Mouse (Mus musculus) G1E (cell line): Measurements from ENCODE around the gene Uevld. TPM values are rescaled to one million over a fixed set of nuclear protein-coding genes. Genes with fewer than 3 reads are reported as not detected.
A peak's percentile ranks its signal among the peaks of the same experiment; 100 is the strongest.

Source experiments
- ATAC-seq: 2 replicates; pipeline ENCODE4 v1.8.0; 2016; ENCODE audit warnings: mild to moderate bottlenecking; ENCODE audit not compliant: insufficient number of reproducible peaks, poor library complexity, low FRiP score, severe bottlenecking; ENCODE audit errors: extremely low read depth
- DNase-seq: peaks from one replicate; pipeline ENCODE4 v3.0.0; 2012; ENCODE audit warnings: low spot score
- H3K27me3 ChIP-seq: 2 replicates; pipeline ENCODE4 v1.6.1; 2012; ENCODE audit warnings: mild to moderate bottlenecking, low read length, inconsistent platforms; ENCODE audit not compliant: insufficient read depth
- H3K36me3 ChIP-seq: replicated peaks from 2 replicates; pipeline ENCODE3; 2012; ENCODE audit warnings: mild to moderate bottlenecking, inconsistent platforms
- H3K4me1 ChIP-seq: 2 replicates; pipeline ENCODE4 v1.6.1; 2012; ENCODE audit warnings: low read depth, low read length, inconsistent platforms, mixed read lengths; ENCODE audit not compliant: insufficient read depth
- H3K4me3 ChIP-seq: 2 replicates; pipeline ENCODE4 v1.5.1; 2012; ENCODE audit warnings: low read depth, mild to moderate bottlenecking, inconsistent platforms, low read length, moderate library complexity, mixed read lengths
- H3K9me3 ChIP-seq: replicated peaks from 2 replicates; pipeline ENCODE4 v1.6.1; 2012; ENCODE audit warnings: inconsistent platforms
- CTCF ChIP-seq: IDR thresholded peaks from 2 replicates; pipeline ENCODE4 v1.5.1; 2012; ENCODE audit warnings: low read depth, low read length, inconsistent platforms, mixed read lengths
- GATA1 ChIP-seq: IDR thresholded peaks from 2 replicates; pipeline ENCODE4 v1.6.1; 2012; ENCODE audit warnings: borderline replicate concordance, low read length, inconsistent platforms, mixed read lengths
- GATA2 ChIP-seq: IDR thresholded peaks from 2 replicates; pipeline ENCODE4 v1.6.1; 2012; ENCODE audit warnings: low read depth, low read length, inconsistent platforms, borderline replicate concordance
- POLR2AphosphoS5 ChIP-seq: IDR thresholded peaks from 2 replicates; pipeline ENCODE4 v1.6.1; 2012; ENCODE audit warnings: low read depth, low read length, inconsistent platforms; ENCODE audit not compliant: insufficient replicate concordance
- TAL1 ChIP-seq: conservative IDR thresholded peaks from 2 replicates; pipeline ENCODE4 v1.6.1; 2012; ENCODE audit warnings: low read depth, low read length, inconsistent platforms, mixed read lengths
- polyA plus RNA-seq: library from polyadenylated mRNA; stranded (reverse); fragments of >175 nt; gene quantifications from 2 replicates; pipeline ENCODE4 v1.2.3, GENCODE M21; 2012
- total RNA-seq, 2 experiments: library from RNA; stranded (forward) in 1 of 2; stranded (reverse) in 1 of 2; fragments of 200-1000 nt in 1 of 2; fragments of >200 nt in 1 of 2; fragmentation: Nextera tagmentation in 1 of 2; gene quantifications; 2 replicates each; pipeline ENCODE4 v1.2.3; 2014 to 2017

Uevld gene
- total and polyA plus RNA-seq, 3 experiments, result 0.18 to 14.5 (median 8.6) TPM

- H3K9me3 ChIP-seq, result no peaks in the 10 kb centered on the region
- no peak for DNase-seq
- ATAC-seq, result no peak
- TF ChIP-seq TAL1 (no peak), POLR2AphosphoS5 (no peak), GATA2 (no peak), GATA1 (no peak), CTCF (no peak)
- H3K4me1 ChIP-seq, result peaks cover 2% of the 10 kb centered on the region; the same call in 1 of the 2 replicates
- H3K27me3 ChIP-seq, result peaks cover 27% of the 10 kb centered on the region
- H3K36me3 ChIP-seq, result no peaks in the 10 kb centered on the region
- H3K4me3 ChIP-seq, result no peak overlapping the region
Observed at GRCm38 (mm10) chr7:46975456-46975855, 17.1 kb upstream of the Uevld start.

GRCm38 (mm10) chr7:46974648-46975047 is 16.3 kb upstream of the Uevld start:
- Histone ChIP-seq H3K4me3 (no peak overlapping the region), H3K9me3 (no peaks in the 10 kb centered on the region), H3K4me1 (peaks cover 2% of the 10 kb centered on the region; the same call in 1 of the 2 replicates), H3K27me3 (peaks cover 27% of the 10 kb centered on the region), H3K36me3 (no peaks in the 10 kb centered on the region)
- no peak for DNase-seq
- no peak for ATAC-seq
- TF ChIP-seq GATA2 (no peak), GATA1 (no peak)

DNA sequence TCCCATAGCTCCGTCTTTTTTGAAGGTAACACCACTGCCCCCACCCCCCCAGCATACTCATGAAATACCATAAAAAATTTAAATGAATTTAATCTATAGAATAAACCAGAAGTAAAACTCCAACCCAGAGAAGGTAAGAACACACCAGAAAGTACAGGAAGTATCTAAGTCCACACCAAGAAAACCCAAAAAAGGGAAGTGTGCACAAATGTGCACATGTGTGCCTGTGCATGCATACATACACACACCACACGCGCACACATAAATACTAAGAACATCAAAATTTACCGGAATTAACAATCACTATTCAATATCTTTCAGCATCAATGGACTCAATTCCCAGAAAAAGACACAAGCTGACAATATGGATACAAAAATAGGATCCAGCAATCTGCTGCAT is 11.6 kb upstream of the Uevld start:
- Histone ChIP-seq H3K9me3 (no peaks in the 10 kb centered on the region), H3K27me3 (peaks cover 25% of the 10 kb centered on the region), H3K36me3 (no peaks in the 10 kb centered on the region), H3K4me3 (no peak overlapping the region), H3K4me1 (no peaks in the 10 kb centered on the region; the same call in 1 of the 2 replicates)
- TF ChIP-seq CTCF, result no peak
- no peak for TF ChIP-seq TAL1
- no peak for TF ChIP-seq POLR2AphosphoS5
- TF ChIP-seq GATA2, result no peak
- TF ChIP-seq GATA1, result no peak
- ATAC-seq (no peak), DNase-seq (no peak)

DNA sequence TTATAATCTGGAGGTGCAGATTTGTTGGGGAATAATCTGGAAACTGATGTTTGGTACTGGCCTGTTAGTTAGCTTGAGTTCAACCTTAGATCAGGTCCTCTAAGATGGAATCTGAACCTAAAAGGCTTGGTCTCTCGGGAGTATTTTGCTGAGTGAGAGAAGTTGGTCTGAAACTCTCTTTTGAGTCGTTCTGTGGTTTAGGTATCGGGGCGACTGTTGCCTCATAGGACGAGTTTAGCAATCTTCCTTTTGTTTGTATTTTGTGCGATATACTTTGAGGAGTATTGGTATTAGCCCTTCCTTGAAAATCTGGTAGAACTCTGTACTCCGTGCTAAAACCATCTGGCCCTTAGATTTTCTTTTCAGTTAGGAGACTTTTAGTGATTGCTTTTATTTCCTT is 5.7 kb upstream of the Uevld start:
- no peak for TF ChIP-seq GATA2
- no peak for TF ChIP-seq GATA1
- TF ChIP-seq TAL1, result no peak
- TF ChIP-seq CTCF, result no peak
- no peak for TF ChIP-seq POLR2AphosphoS5
- DNase-seq, result no peak
- no peaks in the 10 kb centered on the region for H3K9me3 ChIP-seq
- no peak for ATAC-seq
- H3K36me3 ChIP-seq, result no peaks in the 10 kb centered on the region
- no peak overlapping the region for H3K4me3 ChIP-seq
- H3K27me3 ChIP-seq, result peaks cover 31% of the 10 kb centered on the region
- peaks cover 12% of the 10 kb centered on the region for H3K4me1 ChIP-seq

GRCm38 (mm10) chr7:46962806-46963618 is 4.7 kb upstream of the Uevld start:
- no peak overlapping the region for H3K4me3 ChIP-seq
- peaks cover 32% of the 10 kb centered on the region for H3K27me3 ChIP-seq
- H3K4me1 ChIP-seq, result peaks cover 17% of the 10 kb centered on the region
- no peaks in the 10 kb centered on the region for H3K36me3 ChIP-seq
- H3K9me3 ChIP-seq, result no peaks in the 10 kb centered on the region
- ATAC-seq, result peak; percentile 54
- DNase-seq, result peak; percentile 61
- TF ChIP-seq TAL1 (no peak), CTCF (peak; percentile 20; the same call in 1 of the 2 replicates)

- no peak overlapping the region for H3K4me3 ChIP-seq
- H3K9me3 ChIP-seq, result no peaks in the 10 kb centered on the region
- ATAC-seq (no peak), DNase-seq (no peak)
- TF ChIP-seq GATA2 (no peak), POLR2AphosphoS5 (no peak), CTCF (no peak), GATA1 (no peak), TAL1 (no peak)
- H3K4me1 ChIP-seq, result peaks cover 26% of the 10 kb centered on the region
- H3K36me3 ChIP-seq, result no peaks in the 10 kb centered on the region
- peaks cover 29% of the 10 kb centered on the region for H3K27me3 ChIP-seq
Observed at GRCm38 (mm10) chr7:46962132-46962531, 3.8 kb upstream of the Uevld start.
